Mouse (Mus musculus): ENCODE results near the gene Ubr2. TPM values are rescaled to one million over a fixed set of nuclear protein-coding genes. Genes with fewer than 3 reads are reported as not detected.

The Ubr2 gene
- polyA plus RNA-seq, 1 experiment from 2014 or later = 16.2 TPM

GRCm38 (mm10) chr17:47023369-47023768, 13.0 kb upstream of the Ubr2 start:
- no peak overlapping the region for H3K27ac ChIP-seq (replicated peaks)
- no peak overlapping the region for H3K4me3 ChIP-seq
- H3K9me3 ChIP-seq = no peaks in the 10 kb centered on the region
- no peak for DNase-seq (ENCODE audit: low spot score)
- no peaks in the 10 kb centered on the region for H3K4me1 ChIP-seq
- WGBS = 82% methylated on average over 1 of the region's 1 CpGs
- H3K27me3 ChIP-seq (replicated peaks; ENCODE audit: low read depth, poor library complexity, severe bottlenecking) = no peaks in the 10 kb centered on the region
- H3K36me3 ChIP-seq (replicated peaks) = no peaks in the 10 kb centered on the region

DNA sequence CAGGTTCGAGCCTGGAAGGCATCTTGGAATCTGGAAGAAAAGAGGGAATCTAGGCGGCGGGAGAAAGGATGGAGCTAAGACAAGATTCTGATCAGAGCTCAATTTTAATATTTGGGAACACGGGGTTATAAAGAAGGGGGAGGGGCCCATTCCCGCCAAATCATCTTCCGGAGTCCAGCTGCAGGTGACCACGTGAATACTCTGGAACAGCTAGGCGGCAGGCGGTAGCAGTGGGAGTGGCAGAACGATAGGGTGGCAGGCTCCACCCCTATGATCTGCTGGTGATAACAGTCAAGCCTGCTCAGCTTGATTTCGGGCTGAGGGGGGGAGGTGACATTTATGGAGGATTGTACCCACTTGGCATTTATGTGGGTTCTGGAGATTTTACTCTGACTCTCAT, 2.5 kb upstream of the Ubr2 start:
- no peak for DNase-seq (ENCODE audit: low spot score)
- Histone ChIP-seq H3K27me3 (replicated peaks; ENCODE audit: low read depth, poor library complexity, severe bottlenecking) (no peaks in the 10 kb centered on the region; the same call in 1 of the 2 replicates), H3K9me3 (no peaks in the 10 kb centered on the region), H3K36me3 (replicated peaks) (no peaks in the 10 kb centered on the region), H3K4me1 (peaks cover 15% of the 10 kb centered on the region), H3K4me3 (no peak overlapping the region), H3K27ac (replicated peaks) (no peak overlapping the region)
- 41% methylated on average over 11 of the region's 11 CpGs for WGBS

- Histone ChIP-seq H3K4me3 (no peak overlapping the region), H3K27ac (replicated peaks) (no peak overlapping the region), H3K27me3 (replicated peaks; ENCODE audit: low read depth, poor library complexity, severe bottlenecking) (no peaks in the 10 kb centered on the region; the same call in 1 of the 2 replicates), H3K36me3 (replicated peaks) (peaks cover 8% of the 10 kb centered on the region), H3K9me3 (no peaks in the 10 kb centered on the region), H3K4me1 (peaks cover 20% of the 10 kb centered on the region)
- DNase-seq (ENCODE audit: low spot score) = no peak
- 87% methylated on average over 1 of the region's 1 CpGs for WGBS
Measured at GRCm38 (mm10) chr17:47011661-47012043, 1.3 kb upstream of the Ubr2 start.

DNA sequence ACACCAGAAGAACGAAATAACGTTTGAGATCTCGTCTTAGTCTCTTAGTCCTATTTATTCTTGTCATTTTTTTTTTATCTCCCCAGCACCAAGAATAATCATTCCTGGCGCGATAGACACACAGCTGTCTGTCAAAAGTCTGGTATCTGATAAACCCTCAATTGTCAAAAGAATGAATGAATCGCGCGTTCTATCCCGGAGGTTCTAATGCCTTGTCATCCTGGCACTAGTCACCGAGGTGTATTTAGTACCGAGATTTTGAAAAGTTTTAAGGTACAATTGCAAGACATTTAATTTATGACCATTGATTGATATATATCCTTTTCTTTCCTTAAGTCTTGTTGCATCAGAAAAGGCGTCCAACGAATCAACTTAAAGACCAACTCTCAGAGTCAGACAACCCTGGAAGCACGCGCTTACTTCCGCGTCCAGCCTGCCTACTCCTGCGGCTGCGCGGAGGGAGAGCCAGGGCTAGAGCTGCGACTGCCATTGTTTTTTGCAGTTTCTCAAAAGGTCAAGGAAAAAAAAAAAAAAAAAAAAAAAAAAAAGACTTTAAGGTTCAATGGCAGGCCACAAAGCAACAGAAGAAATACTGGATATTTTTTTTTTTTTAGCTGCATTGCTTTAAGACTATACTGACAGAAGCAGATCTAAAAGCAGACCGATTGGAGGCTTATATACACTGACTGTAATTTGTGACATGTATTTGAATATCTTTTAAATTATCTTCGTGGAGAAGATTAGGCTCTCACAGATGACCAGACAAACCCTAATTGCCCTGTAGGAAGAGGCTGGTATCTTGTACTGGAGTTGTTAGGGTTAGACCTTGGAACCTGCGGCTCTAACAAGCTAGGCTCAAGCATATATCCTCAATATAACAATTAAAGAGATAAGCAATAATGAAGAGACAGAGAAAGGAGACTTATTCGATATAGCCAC, 635 bp upstream of the Ubr2 start:
- Histone ChIP-seq H3K27me3 (replicated peaks; ENCODE audit: low read depth, poor library complexity, severe bottlenecking) (no peaks in the 10 kb centered on the region; the same call in 1 of the 2 replicates), H3K27ac (replicated peaks) (no peak overlapping the region; the same call in 1 of the 2 replicates), H3K4me3 (peak overlapping the region; percentile 97), H3K9me3 (no peaks in the 10 kb centered on the region), H3K4me1 (peaks cover 25% of the 10 kb centered on the region), H3K36me3 (replicated peaks) (peaks cover 14% of the 10 kb centered on the region)
- WGBS = 13% methylated on average over 25 of the region's 25 CpGs
- peak; percentile 78 for DNase-seq (ENCODE audit: low spot score)

GRCm38 (mm10) chr17:47009546-47009897, 834 bp downstream of the Ubr2 start:
- Histone ChIP-seq H3K4me1 (peaks cover 34% of the 10 kb centered on the region), H3K36me3 (replicated peaks) (peaks cover 17% of the 10 kb centered on the region), H3K9me3 (no peaks in the 10 kb centered on the region), H3K4me3 (peak overlapping the region; percentile 97), H3K27ac (replicated peaks) (peak overlapping the region; percentile 98), H3K27me3 (replicated peaks; ENCODE audit: low read depth, poor library complexity, severe bottlenecking) (no peaks in the 10 kb centered on the region)
- WGBS = 2% methylated on average over 13 of the region's 13 CpGs
- DNase-seq (ENCODE audit: low spot score) = no peak

DNA sequence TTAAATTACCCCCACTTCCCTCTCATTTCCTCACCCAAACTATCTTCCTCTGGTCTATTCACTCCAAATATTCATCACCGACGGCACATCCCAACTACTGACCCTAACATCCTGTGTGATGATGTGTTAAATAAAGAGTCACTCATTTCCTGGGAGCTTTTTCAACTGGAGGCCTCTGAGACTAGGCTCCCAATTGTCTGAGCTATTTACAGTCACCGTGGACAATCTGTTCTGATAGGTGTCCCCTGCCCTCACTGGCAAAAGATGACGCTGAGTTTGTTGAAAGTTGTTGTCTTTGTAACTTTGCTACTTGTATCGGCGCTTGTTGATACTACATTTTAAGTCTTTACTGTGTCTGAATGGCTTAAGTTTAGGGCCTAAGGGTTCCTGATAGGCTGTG, 1.3 kb downstream of the Ubr2 start:
- 28% methylated on average over 6 of the region's 6 CpGs for WGBS
- H3K4me1 ChIP-seq = peaks cover 37% of the 10 kb centered on the region
- H3K27me3 ChIP-seq (replicated peaks; ENCODE audit: low read depth, poor library complexity, severe bottlenecking) = no peaks in the 10 kb centered on the region
- no peaks in the 10 kb centered on the region for H3K9me3 ChIP-seq
- H3K36me3 ChIP-seq (replicated peaks) = peaks cover 17% of the 10 kb centered on the region
- H3K27ac ChIP-seq (replicated peaks) = peak overlapping the region; percentile 98
- no peak for DNase-seq (ENCODE audit: low spot score)
- H3K4me3 ChIP-seq = peak overlapping the region; percentile 97

- no peak for DNase-seq (ENCODE audit: low spot score)
Measured at GRCm38 (mm10) chr17:47008506-47008905, 1.9 kb downstream of the Ubr2 start.

GRCm38 (mm10) chr17:47006741-47007140, 3.6 kb downstream of the Ubr2 start:
- H3K36me3 ChIP-seq (replicated peaks) = peaks cover 25% of the 10 kb centered on the region
- no peak overlapping the region for H3K4me3 ChIP-seq
- WGBS = 89% methylated on average over 9 of the region's 9 CpGs
- no peak overlapping the region for H3K27ac ChIP-seq (replicated peaks)
- H3K4me1 ChIP-seq = peaks cover 37% of the 10 kb centered on the region
- H3K27me3 ChIP-seq (replicated peaks; ENCODE audit: low read depth, poor library complexity, severe bottlenecking) = no peaks in the 10 kb centered on the region
- H3K9me3 ChIP-seq = no peaks in the 10 kb centered on the region
- DNase-seq (ENCODE audit: low spot score) = no peak

More at GRCm38 (mm10) chr17:47008506-47008905, 1.9 kb downstream of the Ubr2 start:
- Histone ChIP-seq H3K36me3 (replicated peaks) (peaks cover 17% of the 10 kb centered on the region), H3K27me3 (replicated peaks; ENCODE audit: low read depth, poor library complexity, severe bottlenecking) (no peaks in the 10 kb centered on the region), H3K27ac (replicated peaks) (no peak overlapping the region), H3K4me1 (peaks cover 37% of the 10 kb centered on the region), H3K9me3 (no peaks in the 10 kb centered on the region), H3K4me3 (peak overlapping the region; percentile 97)
- 56% methylated on average over 8 of the region's 8 CpGs for WGBS

DNA sequence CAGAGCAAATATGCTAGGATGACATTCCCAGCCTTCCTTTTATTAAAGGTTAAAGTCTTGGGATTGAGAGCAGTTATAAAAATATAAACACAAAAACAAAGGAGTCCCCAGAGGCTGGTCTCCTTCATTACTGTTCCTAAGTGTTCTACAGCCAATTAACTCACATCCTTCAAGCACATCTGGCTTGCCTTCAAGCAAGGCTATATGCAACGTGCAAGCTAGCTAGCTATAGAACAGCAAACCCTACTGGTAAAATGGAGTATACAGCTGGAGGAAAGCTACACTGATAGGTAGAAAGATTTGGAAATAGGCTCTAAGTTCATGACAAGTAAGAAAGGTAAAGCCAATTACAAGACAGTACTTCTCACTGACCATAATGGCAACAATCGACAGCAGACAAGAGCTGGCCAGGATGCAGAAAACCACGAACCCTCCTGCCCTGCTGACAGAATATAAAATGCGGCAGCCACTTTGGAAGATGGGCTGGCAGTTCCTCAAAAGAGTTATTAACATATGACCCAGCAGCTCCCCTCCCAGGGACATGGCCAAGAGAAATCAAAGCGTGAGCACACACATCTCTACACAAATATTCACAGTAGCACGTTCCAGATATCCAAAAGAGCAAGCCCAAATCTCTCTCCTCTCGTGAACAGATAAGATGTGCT, 4.5 kb downstream of the Ubr2 start:
- Histone ChIP-seq H3K27ac (replicated peaks) (no peak overlapping the region), H3K27me3 (replicated peaks; ENCODE audit: low read depth, poor library complexity, severe bottlenecking) (no peaks in the 10 kb centered on the region), H3K36me3 (replicated peaks) (peaks cover 27% of the 10 kb centered on the region), H3K4me3 (no peak overlapping the region), H3K4me1 (peaks cover 37% of the 10 kb centered on the region), H3K9me3 (no peaks in the 10 kb centered on the region)
- 80% methylated on average over 7 of the region's 7 CpGs for WGBS
- DNase-seq (ENCODE audit: low spot score) = no peak

DNA sequence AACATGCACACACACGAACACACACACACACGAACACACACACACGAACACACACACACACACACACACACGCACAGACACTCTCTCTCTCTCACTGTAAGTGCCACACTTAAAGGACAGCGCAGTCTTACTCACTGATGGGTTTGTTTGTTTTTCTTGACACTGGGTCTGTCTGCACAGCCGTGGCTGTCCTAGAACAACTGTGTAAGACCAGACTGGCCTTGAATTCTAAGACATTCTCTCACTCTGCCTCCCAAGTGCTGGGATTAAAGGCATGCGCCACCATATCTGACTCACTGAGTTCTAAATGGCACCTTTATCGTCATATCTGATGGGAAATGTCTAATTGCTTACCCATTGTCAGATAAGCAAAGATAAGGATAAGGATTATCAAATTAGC, 7.1 kb downstream of the Ubr2 start:
- H3K27me3 ChIP-seq (replicated peaks; ENCODE audit: low read depth, poor library complexity, severe bottlenecking) = no peaks in the 10 kb centered on the region
- no peak overlapping the region for H3K27ac ChIP-seq (replicated peaks)
- 81% methylated on average over 8 of the region's 8 CpGs for WGBS
- H3K9me3 ChIP-seq = no peaks in the 10 kb centered on the region
- no peak overlapping the region for H3K4me3 ChIP-seq
- H3K4me1 ChIP-seq = peaks cover 22% of the 10 kb centered on the region
- H3K36me3 ChIP-seq (replicated peaks) = peaks cover 51% of the 10 kb centered on the region
- DNase-seq (ENCODE audit: low spot score) = no peak

GRCm38 (mm10) chr17:47002401-47002800, 8.0 kb downstream of the Ubr2 start:
- 95% methylated on average over 5 of the region's 5 CpGs for WGBS
- Histone ChIP-seq H3K9me3 (no peaks in the 10 kb centered on the region), H3K36me3 (replicated peaks) (peaks cover 59% of the 10 kb centered on the region), H3K4me1 (peaks cover 22% of the 10 kb centered on the region), H3K4me3 (no peak overlapping the region), H3K27me3 (replicated peaks; ENCODE audit: low read depth, poor library complexity, severe bottlenecking) (no peaks in the 10 kb centered on the region), H3K27ac (replicated peaks) (no peak overlapping the region)
- DNase-seq (ENCODE audit: low spot score) = no peak

DNA sequence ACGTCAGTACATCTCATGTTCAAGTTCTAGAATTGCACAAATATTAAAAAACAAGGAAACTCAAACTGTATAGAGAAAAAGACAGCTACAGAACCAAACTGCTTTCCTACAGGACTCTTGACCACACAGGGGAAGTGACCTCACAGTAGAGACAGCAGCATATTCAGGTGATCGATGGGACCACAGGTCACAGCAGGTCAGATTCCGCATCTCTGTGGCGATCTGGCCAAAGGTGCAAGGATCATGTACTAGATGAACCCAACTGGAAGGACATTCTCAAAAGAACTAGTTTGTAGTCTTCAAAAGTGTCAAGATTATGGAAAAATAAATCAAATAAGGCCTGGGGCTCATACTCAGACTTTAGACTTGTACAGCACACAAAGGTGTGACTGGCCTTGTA, 11.5 kb downstream of the Ubr2 start:
- Histone ChIP-seq H3K36me3 (replicated peaks) (peaks cover 72% of the 10 kb centered on the region), H3K27me3 (replicated peaks; ENCODE audit: low read depth, poor library complexity, severe bottlenecking) (no peaks in the 10 kb centered on the region), H3K4me3 (no peak overlapping the region), H3K27ac (replicated peaks) (no peak overlapping the region), H3K9me3 (no peaks in the 10 kb centered on the region), H3K4me1 (peaks cover 12% of the 10 kb centered on the region)
- WGBS = 93% methylated on average over 4 of the region's 4 CpGs
- no peak for DNase-seq (ENCODE audit: low spot score)

GRCm38 (mm10) chr17:46996484-46996883, 13.9 kb downstream of the Ubr2 start:
- Histone ChIP-seq H3K36me3 (replicated peaks) (peaks cover 85% of the 10 kb centered on the region), H3K4me1 (peaks cover 17% of the 10 kb centered on the region), H3K27ac (replicated peaks) (no peak overlapping the region), H3K27me3 (replicated peaks; ENCODE audit: low read depth, poor library complexity, severe bottlenecking) (no peaks in the 10 kb centered on the region), H3K4me3 (no peak overlapping the region), H3K9me3 (no peaks in the 10 kb centered on the region)
- DNase-seq (ENCODE audit: low spot score) = no peak
- 74% methylated on average over 7 of the region's 7 CpGs for WGBS
